Mouse (Mus musculus) CD4-positive naive resting alpha-beta T cell, adult 76 days (primary cell): ENCODE data around the gene Frmd5. TPM values are rescaled to one million over a fixed set of nuclear protein-coding genes. Genes with fewer than 3 reads are reported as not detected.

ENCODE experiments used
- total RNA-seq: library from RNA; stranded (reverse); gene quantifications from one replicate; pipeline ENCODE4 v1.2.4, GENCODE M21; 2023

Gene Frmd5
- total RNA-seq: 0.47 TPM

GRCm38 (mm10) chr2:121806959-121807653 lies at the start of gene Frmd5:
TSS of gene Frmd5 (minus strand) at chr2:121807087.

GRCm38 (mm10) chr2:121505942-121506882 lies 300.7 kb downstream of the Frmd5 start, which contains the start of the genes Mfap1a and Wdr76:
TSS of gene Mfap1a (minus strand) at chr2:121506665.
TSS of gene Wdr76 (plus strand) at chr2:121506723.

Other genes with a start within 250 kb of the Frmd5 start
- gene Casc4, start 59.9 kb upstream of the Frmd5 start, total RNA-seq: 7.0 TPM
- gene Ctdspl2, start 148.9 kb upstream of the Frmd5 start, total RNA-seq: 42.1 TPM
- gene Mageb3, start 149.0 kb upstream of the Frmd5 start, total RNA-seq: not detected
- 50.2 TPM for gene Eif3j1, start 221.5 kb upstream of the Frmd5 start, total RNA-seq